Mouse (Mus musculus) liver, adult 10 weeks (tissue): ENCODE measurements around the gene Cnksr1. TPM values are rescaled to one million over a fixed set of nuclear protein-coding genes. Genes with fewer than 3 reads are reported as not detected.

ENCODE experiments used
- polyA plus RNA-seq: library from polyadenylated mRNA; stranded (reverse); fragments of 350-450 nt; fragmentation: Illumina TruSeq; extraction: RNeasy Lipid Tissue Mini Kit (QIAGEN cat#74804); gene quantifications from one replicate; pipeline ENCODE4 v1.2.3, GENCODE M21; 2014; ENCODE audit warnings: low read depth, low replicate concordance

The Cnksr1 gene
- polyA plus RNA-seq = not detected

DNA sequence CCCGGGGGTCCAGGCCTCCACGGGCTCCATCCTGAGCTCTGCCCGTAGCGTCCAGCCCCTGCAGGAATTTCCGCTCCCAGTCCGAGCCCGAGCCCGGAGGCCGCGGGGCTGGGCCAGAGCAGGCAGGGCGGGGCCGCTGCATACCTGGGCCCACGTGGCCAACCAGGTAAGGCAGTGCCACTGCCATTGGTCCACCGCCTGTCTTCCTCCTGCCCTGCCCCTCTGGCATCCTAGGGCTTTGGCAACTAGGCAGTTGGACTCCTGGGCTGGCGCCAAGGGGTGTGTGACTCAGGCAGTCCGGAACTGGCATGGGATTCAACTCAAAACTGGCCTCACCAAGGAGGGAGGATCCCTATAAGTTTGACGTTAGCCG is at the start of gene Cnksr1:
TSS of gene Cnksr1 (minus strand) at position 121 of the 373 bp plus-strand sequence.

DNA sequence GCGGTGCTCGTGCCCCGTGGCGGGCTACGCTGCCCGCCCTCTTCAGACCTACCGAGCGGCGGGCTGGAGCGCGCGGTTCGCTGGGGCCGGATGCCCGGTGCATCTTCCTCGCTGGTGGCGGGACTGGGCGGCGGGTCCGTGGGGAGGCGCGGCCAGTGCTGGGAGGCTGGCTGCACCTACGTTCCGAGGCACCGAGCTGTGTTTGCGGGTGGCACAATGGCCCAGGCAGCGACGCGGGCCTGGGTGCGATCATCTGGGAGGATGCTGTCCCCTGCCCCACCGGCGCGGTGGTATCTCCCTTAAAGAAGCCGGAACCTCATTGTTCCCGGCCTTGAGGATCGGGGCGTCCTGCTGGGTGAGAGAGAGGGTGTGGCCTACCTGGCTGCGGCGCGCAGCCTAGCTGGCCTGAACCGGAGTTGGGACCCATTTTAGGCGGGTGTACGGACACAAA is 49.4 kb upstream of the Cnksr1 start, which contains the start of gene Pdik1l:
TSS of gene Pdik1l (minus strand) at position 321 of the 451 bp plus-strand sequence.

GRCm38 (mm10) chr4:134253722-134254324 is 15.6 kb upstream of the Cnksr1 start, which contains the start of gene Grrp1:
Grrp1 (minus strand) TSS chr4:134254106.

GRCm38 (mm10) chr4:134246719-134247258 is 8.6 kb upstream of the Cnksr1 start, which contains the start of gene Gm30191:
Gm30191 (plus strand) TSS chr4:134246935.

DNA sequence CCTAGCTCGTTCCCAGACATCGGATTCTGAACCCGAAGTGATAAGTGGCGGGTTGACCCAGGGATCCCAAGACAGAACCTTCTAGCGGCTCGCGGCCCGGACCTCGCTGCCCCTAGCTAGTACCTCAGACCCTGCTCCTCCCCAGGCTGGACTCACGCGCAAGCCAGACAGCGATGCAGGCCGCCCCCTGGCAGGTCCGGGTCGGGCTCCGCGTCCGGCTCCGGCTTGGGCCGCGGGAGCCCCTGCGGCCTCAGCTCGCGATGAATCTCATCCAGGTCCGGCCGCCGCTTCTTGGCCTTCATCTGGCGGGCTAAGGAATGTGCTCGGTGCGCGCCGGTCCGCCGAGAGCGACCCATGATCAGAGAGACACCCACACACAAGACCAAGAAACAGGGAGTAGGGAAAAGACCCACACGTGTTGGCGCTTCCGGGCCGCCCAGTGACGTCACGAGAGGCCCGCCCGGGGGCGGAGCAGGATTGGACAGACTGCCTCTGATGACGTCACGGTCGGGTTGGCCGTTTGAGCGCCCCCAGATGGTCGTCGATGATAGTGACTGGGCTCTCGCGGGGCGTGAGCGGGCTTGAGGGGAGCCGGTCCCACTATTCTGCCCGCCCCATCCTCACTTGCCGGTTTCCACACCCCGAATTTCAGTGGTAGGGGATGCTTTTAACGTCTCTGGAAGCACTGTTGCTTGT is 7.1 kb upstream of the Cnksr1 start, which contains the start of gene Zfp593:
TSS of gene Zfp593 (minus strand) at position 445 of the 696 bp plus-strand sequence.

DNA sequence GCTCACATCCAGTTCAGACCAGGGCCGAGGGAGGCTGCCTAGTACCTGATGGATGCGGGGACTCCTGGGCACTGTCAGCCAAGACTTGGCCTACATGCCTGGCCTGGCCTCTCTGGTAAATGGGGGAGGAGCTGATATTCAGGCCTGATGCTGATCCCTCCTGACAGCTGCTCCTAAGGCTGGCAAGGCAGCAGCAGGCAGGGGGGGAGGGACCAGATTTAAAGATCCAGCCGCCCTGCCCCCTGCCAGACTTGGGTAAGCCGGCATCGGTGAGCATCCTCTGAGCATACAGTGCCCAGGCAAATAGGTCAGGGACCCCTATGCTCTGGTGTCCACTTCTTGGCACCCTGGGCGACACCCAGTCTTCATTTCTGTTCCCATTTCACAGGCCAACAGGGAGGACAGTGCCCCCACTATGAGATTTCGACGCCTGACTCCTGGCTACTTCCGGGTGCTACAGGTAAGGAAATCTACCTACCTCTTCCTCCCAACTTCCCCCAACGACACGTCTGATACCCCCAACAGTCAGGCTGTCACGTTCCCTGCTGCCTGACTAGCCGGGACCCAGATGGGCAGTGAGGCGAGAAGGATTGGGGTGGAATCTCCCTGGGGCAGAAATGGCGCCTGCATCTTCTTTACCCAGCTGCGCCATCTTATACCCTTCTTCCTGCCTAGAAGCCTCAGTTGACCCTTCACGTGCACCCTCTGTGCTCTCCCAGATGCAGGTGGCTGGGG is 5.5 kb upstream of the Cnksr1 start, which contains the start of gene E130218I03Rik:
TSS of gene E130218I03Rik (plus strand) at position 147 of the 735 bp plus-strand sequence.

DNA sequence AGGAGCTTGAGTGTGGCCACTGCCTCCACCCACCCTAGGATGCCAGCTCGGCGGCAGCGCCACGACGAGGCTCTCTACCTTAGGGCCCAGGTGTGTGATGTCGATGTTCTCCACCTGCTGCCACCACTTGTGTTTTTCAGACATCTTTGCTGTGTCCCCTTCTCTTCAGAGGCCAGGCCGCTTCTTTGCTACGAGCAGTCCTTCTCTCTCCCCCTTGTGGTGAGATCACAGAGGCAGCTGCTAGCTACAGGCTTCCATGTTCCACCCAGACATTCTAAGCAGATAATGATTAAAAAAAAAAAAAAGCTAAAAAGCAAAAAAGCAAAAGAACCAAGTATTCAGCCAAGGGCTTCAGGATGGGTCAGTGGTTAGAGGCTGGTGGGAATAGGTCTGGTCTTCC is 11.0 kb downstream of the Cnksr1 start, which contains the start of gene Catsper4:
TSS of gene Catsper4 (minus strand) at position 190 of the 400 bp plus-strand sequence.

GRCm38 (mm10) chr4:134202904-134203303 is 35.3 kb downstream of the Cnksr1 start, which contains the start of gene Gm7534:
Gm7534 (minus strand) TSS chr4:134203004.

Other genes starting within 250 kb of the Cnksr1 start
- gene Dhdds, start 237.5 kb downstream of the Cnksr1 start, polyA plus RNA-seq = 10.2 TPM
- gene Lin28a, start 219.6 kb downstream of the Cnksr1 start, polyA plus RNA-seq = not detected
- not detected for gene Zfp683, start 184.6 kb downstream of the Cnksr1 start, polyA plus RNA-seq
- 0.29 TPM for gene Crybg2, start 177.6 kb downstream of the Cnksr1 start, polyA plus RNA-seq
- gene Cd52, start 143.3 kb downstream of the Cnksr1 start, polyA plus RNA-seq = 9.6 TPM
- not detected for gene Ubxn11, start 135.8 kb downstream of the Cnksr1 start, polyA plus RNA-seq
- 1.2 TPM for gene Sh3bgrl3, start 109.6 kb downstream of the Cnksr1 start, polyA plus RNA-seq
- gene Cep85, start 51.3 kb downstream of the Cnksr1 start, polyA plus RNA-seq = 20.6 TPM
- gene Gm7534, start 35.4 kb downstream of the Cnksr1 start, polyA plus RNA-seq = not detected
- gene Catsper4, start 11.0 kb downstream of the Cnksr1 start, polyA plus RNA-seq = not detected
- gene E130218I03Rik, start 5.3 kb upstream of the Cnksr1 start, polyA plus RNA-seq = not detected
- gene Zfp593, start 7.2 kb upstream of the Cnksr1 start, polyA plus RNA-seq = 0.32 TPM
- not detected for gene Gm30191, start 8.5 kb upstream of the Cnksr1 start, polyA plus RNA-seq
- not detected for gene Grrp1, start 15.7 kb upstream of the Cnksr1 start, polyA plus RNA-seq
- 8.1 TPM for gene Pdik1l, start 49.5 kb upstream of the Cnksr1 start, polyA plus RNA-seq
- not detected for gene Trim63, start 76.7 kb upstream of the Cnksr1 start, polyA plus RNA-seq
- not detected for gene Slc30a2, start 104.8 kb upstream of the Cnksr1 start, polyA plus RNA-seq
- 0.19 TPM for gene Extl1, start 145.5 kb upstream of the Cnksr1 start, polyA plus RNA-seq
- 47.7 TPM for gene Pafah2, start 157.9 kb upstream of the Cnksr1 start, polyA plus RNA-seq
- 6.3 TPM for gene Stmn1, start 229.9 kb upstream of the Cnksr1 start, polyA plus RNA-seq